Mouse (Mus musculus) left cerebral cortex, adult 2 months (tissue): ENCODE data around the gene Gata1. TPM values are rescaled to one million over a fixed set of nuclear protein-coding genes. Genes with fewer than 3 reads are reported as not detected.
"Not testable (repeated sequence)": the region's sequence is repeated elsewhere in the genome, so short reads cannot be mapped to it uniquely, and the experiment has no call there.

Source experiments
- DNase-seq, 2 experiments: peaks; one replicate each; pipeline ENCODE4 v3.0.0; 2021 to 2022; ENCODE audit warnings: low spot score in 2 of 2, mixed read lengths in 1 of 2; ENCODE audit errors: extremely low spot score in 1 of 2
- H3K27ac ChIP-seq: fragments of 200-600 bp; 2 replicates; pipeline ENCODE4 v1.8.1; 2022
- H3K4me3 ChIP-seq: fragments of 200-600 bp; 2 replicates; pipeline ENCODE4 v1.8.1; 2022
- CTCF ChIP-seq: fragments of 200-600 bp; IDR thresholded peaks from 2 replicates; pipeline ENCODE4 v1.8.1; 2022; ENCODE audit warnings: antibody characterized with exemption, mild to moderate bottlenecking, moderate library complexity
- intact Hi-C: fragments of 180-260 bp; cut with DNase I; formaldehyde crosslinking; loops from one replicate; pipeline ENCODE4 v1.15.1; 2025
- total RNA-seq, 2 experiments: library from RNA; stranded (reverse); gene quantifications; 2 replicates each; pipeline ENCODE4 v1.2.3; 2021

Gene Gata1
- total RNA-seq, 2 experiments from 2014 or later: not detected

- intact Hi-C loops: loop anchor here (5.0 to 10.0 kb wide), 2 partner anchors 102 to 189 kb away; partner anchors contain the start of gene Glod5
- not testable (repeated sequence) for H3K27ac ChIP-seq, DNase-seq, H3K4me3 ChIP-seq
- peak; percentile 15 for TF ChIP-seq CTCF
These were observed 62.2 kb downstream of the Gata1 start for GRCm38 (mm10) chrX:7915669-7916068.

- no peak overlapping the region for H3K4me3 ChIP-seq
- intact Hi-C loops: loop anchor here (10.0 kb wide), 1 partner anchor 194 kb away; no protein-coding TSS in a partner anchor
- DNase-seq: no peak
- no peak; the same call in 1 of the 2 replicates for TF ChIP-seq CTCF
- no peak overlapping the region for H3K27ac ChIP-seq
These were observed 67.4 kb downstream of the Gata1 start for GRCm38 (mm10) chrX:7910473-7910872.

Other genes with a start within 250 kb of the Gata1 start
- 10 to 100 TPM; 88.9 to 92.7 TPM for gene Praf2, start 249.6 kb downstream of the Gata1 start, total RNA-seq
- 10 to 100 TPM; 26.3 TPM for gene Ccdc120, start 227.2 kb downstream of the Gata1 start, total RNA-seq
- gene Tfe3, start 215.5 kb downstream of the Gata1 start, total RNA-seq: 10 to 100 TPM; 30.9 to 35.1 TPM
- 100 to 1,000 TPM; 109 to 113 TPM for gene Gripap1, start 188.3 kb downstream of the Gata1 start, total RNA-seq
- 1 to 10 TPM; 7.7 to 9.3 TPM for gene Kcnd1, start 155.8 kb downstream of the Gata1 start, total RNA-seq
- gene Otud5, start 136.7 kb downstream of the Gata1 start, total RNA-seq: 10 to 100 TPM; 76.4 to 84.1 TPM
- gene Pim2, start 99.8 kb downstream of the Gata1 start, total RNA-seq: 10 to 100 TPM; 53.6 to 56.3 TPM
- gene Slc35a2, start 94.0 kb downstream of the Gata1 start, total RNA-seq: 10 to 100 TPM; 31.9 to 39.6 TPM
- gene Pqbp1, start 78.8 kb downstream of the Gata1 start, total RNA-seq: 10 to 100 TPM; 80.5 to 83.6 TPM
- gene Timm17b, start 78.7 kb downstream of the Gata1 start, total RNA-seq: 10 to 100 TPM; 19.3 to 27.4 TPM
- gene Gm10491, start 70.2 kb downstream of the Gata1 start, total RNA-seq: not detected
- not detected for gene Gm10490, start 68.5 kb downstream of the Gata1 start, total RNA-seq
- gene Pcsk1n, start 58.2 kb downstream of the Gata1 start, total RNA-seq: 100 to 1,000 TPM; 463 to 503 TPM
- not detected for gene Eras, start 49.5 kb downstream of the Gata1 start, total RNA-seq
- 10 to 100 TPM; 50.3 to 52.7 TPM for gene Hdac6, start 30.2 kb downstream of the Gata1 start, total RNA-seq
- gene Glod5, start 40.4 kb upstream of the Gata1 start, total RNA-seq: under 1 TPM; 0.75 to 0.94 TPM
- gene Suv39h1, start 96.7 kb upstream of the Gata1 start, total RNA-seq: 10 to 100 TPM; 22.5 to 27.1 TPM
- gene Was, start 112.4 kb upstream of the Gata1 start, total RNA-seq: 1 to 10 TPM; 1.5 to 1.9 TPM
- gene Wdr13, start 154.8 kb upstream of the Gata1 start, total RNA-seq: 100 to 1,000 TPM; 190 to 220 TPM
- gene Rbm3, start 167.8 kb upstream of the Gata1 start, total RNA-seq: 100 to 1,000 TPM in 1 of 2 experiments, 10 to 100 TPM in 1; 86.0 to 124 TPM
- gene Tbc1d25, start 198.1 kb upstream of the Gata1 start, total RNA-seq: 10 to 100 TPM; 14.5 to 16.6 TPM
- 10 to 100 TPM; 34.8 to 35.7 TPM for gene Ebp, start 215.4 kb upstream of the Gata1 start, total RNA-seq
- 10 to 100 TPM; 74.7 to 84.7 TPM for gene Porcn, start 228.5 kb upstream of the Gata1 start, total RNA-seq